Mouse (Mus musculus) spleen, adult 2 months (tissue): ENCODE results near the gene Olfr191. TPM values are rescaled to one million over a fixed set of nuclear protein-coding genes. Genes with fewer than 3 reads are reported as not detected.
"Not testable (repeated sequence)": the region's sequence is repeated elsewhere in the genome, so short reads cannot be mapped to it uniquely, and the experiment has no call there.

Source experiments
- DNase-seq, 2 experiments: peaks; one replicate each; pipeline versions ENCODE4 v3.0.0 to v3.0.0-alpha.2; 2012 to 2021; ENCODE audit warnings: low spot score in 2 of 2, low read depth in 1 of 2
- H3K27ac ChIP-seq: fragments of 200-500 bp; 2 replicates; pipeline ENCODE4 v1.5.1; 2012; ENCODE audit warnings: low read length, inconsistent platforms; ENCODE audit not compliant: insufficient read depth
- H3K27me3 ChIP-seq: fragments of 200-500 bp; 2 replicates; pipeline ENCODE4 v1.6.1; 2012; ENCODE audit warnings: mild to moderate bottlenecking, moderate library complexity, low read length, inconsistent platforms; ENCODE audit not compliant: control insufficient read depth, insufficient read depth
- H3K36me3 ChIP-seq: fragments of 200-500 bp; 2 replicates; pipeline ENCODE4 v1.6.1; 2012; ENCODE audit warnings: mild to moderate bottlenecking, low read length, inconsistent platforms; ENCODE audit not compliant: control insufficient read depth, insufficient read depth
- H3K4me1 ChIP-seq: fragments of 200-500 bp; 2 replicates; pipeline ENCODE4 v1.6.1; 2011; ENCODE audit warnings: inconsistent platforms; ENCODE audit not compliant: control insufficient read depth, insufficient read depth, insufficient read length
- H3K4me3 ChIP-seq: fragments of 200-500 bp; 2 replicates; pipeline ENCODE4 v1.5.1; 2011; ENCODE audit warnings: mild to moderate bottlenecking, inconsistent platforms; ENCODE audit not compliant: insufficient read depth, insufficient read length; ENCODE audit errors: extremely low read depth
- CTCF ChIP-seq: fragments of 200-500 bp; IDR thresholded peaks from 2 replicates; pipeline ENCODE4 v1.5.1; 2011; ENCODE audit warnings: mild to moderate bottlenecking, inconsistent platforms; ENCODE audit not compliant: insufficient read depth, insufficient read length, insufficient replicate concordance; ENCODE audit errors: extremely low read depth
- POLR2A ChIP-seq: fragments of 200-500 bp; IDR thresholded peaks from 2 replicates; pipeline ENCODE4 v1.6.1; 2011; ENCODE audit warnings: low read depth, low read length, inconsistent platforms
- WGBS: fragments of 180-500 bp; shearing (Covaris S2); methylation state at CpG from one replicate; pipeline ENCODE4 v1.1.7; 2018; 5-methylcytosine and 5-hydroxymethylcytosine counted together
- polyA plus RNA-seq: library from polyadenylated mRNA; depleted of rRNA; stranded (reverse); fragments of >200 nt; gene quantifications from 2 replicates; pipeline ENCODE4 v1.2.3, GENCODE M21; 2012; rRNA removed

Olfr191 gene
- not detected in 2 replicates for polyA plus RNA-seq

GRCm38 (mm10) chr16:59089722-59090121, at the start of gene Olfr191:
Gene Olfr191, minus strand, starts transcription at chr16:59089822.
- H3K36me3 ChIP-seq, H3K27ac ChIP-seq, DNase-seq, H3K27me3 ChIP-seq, H3K4me1 ChIP-seq, H3K4me3 ChIP-seq: not testable (repeated sequence)
- WGBS, result 43% methylated on average over 1 of the region's 1 CpGs

- 82% methylated on average over 1 of the region's 1 CpGs for WGBS
- Histone ChIP-seq H3K36me3 (no peaks in the 10 kb centered on the region), H3K27ac (no peak overlapping the region), H3K27me3 (no peaks in the 10 kb centered on the region), H3K4me3 (no peak overlapping the region), H3K4me1 (no peaks in the 10 kb centered on the region)
- no peak for DNase-seq
- TF ChIP-seq POLR2A (no peak), CTCF (no peak)
Measured at GRCm38 (mm10) chr16:59130740-59131139, 41.1 kb upstream of the Olfr191 start.

DNA sequence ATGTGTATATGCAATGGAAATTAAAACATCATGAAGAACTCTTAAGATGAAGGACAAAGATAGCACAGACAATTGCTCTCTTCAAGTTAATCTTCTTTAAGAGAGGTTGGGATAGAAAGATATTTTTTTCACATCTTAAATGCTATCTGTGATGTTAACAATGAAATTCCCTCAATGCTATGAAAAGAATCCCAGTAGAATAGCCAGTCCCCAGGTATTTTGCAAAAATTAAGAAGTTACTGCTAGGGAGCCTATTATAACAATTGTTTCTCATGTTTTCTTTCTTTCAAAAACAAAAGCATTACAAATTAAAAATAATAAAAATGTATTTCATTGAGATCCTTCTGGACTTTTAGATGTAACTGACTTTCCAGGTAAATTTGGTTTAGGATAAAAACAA, 31.3 kb upstream of the Olfr191 start, which contains the start of gene Olfr194:
Gene Olfr194 (minus strand): TSS at position 101 of the 400 bp plus-strand sequence.
- TF ChIP-seq CTCF (no peak), POLR2A (no peak)
- Histone ChIP-seq H3K36me3 (no peaks in the 10 kb centered on the region), H3K4me1 (no peaks in the 10 kb centered on the region), H3K27ac (no peak within 1 kb of the TSS), H3K27me3 (no peaks in the 10 kb centered on the region), H3K4me3 (no peak within 1 kb of the TSS)
- no peak for DNase-seq

DNA sequence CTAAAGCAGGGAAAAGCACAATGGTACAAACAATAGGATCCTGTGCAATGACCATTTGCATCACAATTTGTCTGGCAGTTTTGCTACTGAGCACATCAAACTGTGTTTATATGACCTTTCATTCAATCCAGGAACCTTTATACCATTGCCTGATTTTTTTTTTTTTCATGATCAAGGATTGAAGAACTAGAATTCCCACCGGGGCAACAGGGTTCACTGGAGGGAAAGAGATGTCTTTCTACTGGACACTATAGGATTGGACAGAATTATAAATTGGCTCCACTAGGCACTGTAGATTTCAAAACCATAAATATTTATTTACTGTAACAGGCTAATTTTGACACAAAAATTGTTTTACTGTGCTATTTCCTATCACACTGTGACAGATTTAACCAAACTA, 22.2 kb upstream of the Olfr191 start, which contains the start of gene Olfr193:
Gene Olfr193 (minus strand): TSS at position 101 of the 400 bp plus-strand sequence.
- 90% methylated on average over 1 of the region's 1 CpGs for WGBS
- no peak for TF ChIP-seq CTCF
- TF ChIP-seq POLR2A, result no peak
- Histone ChIP-seq H3K4me1 (no peaks in the 10 kb centered on the region), H3K27ac (no peak within 1 kb of the TSS), H3K4me3 (no peak within 1 kb of the TSS), H3K36me3 (no peaks in the 10 kb centered on the region), H3K27me3 (no peaks in the 10 kb centered on the region)
- no peak for DNase-seq

- not testable (repeated sequence) for DNase-seq, H3K27me3 ChIP-seq, H3K4me1 ChIP-seq, H3K27ac ChIP-seq, H3K36me3 ChIP-seq, H3K4me3 ChIP-seq
- WGBS, result 58% methylated on average over 5 of the region's 5 CpGs
Measured at GRCm38 (mm10) chr16:59108522-59108921, 18.9 kb upstream of the Olfr191 start.

DNA sequence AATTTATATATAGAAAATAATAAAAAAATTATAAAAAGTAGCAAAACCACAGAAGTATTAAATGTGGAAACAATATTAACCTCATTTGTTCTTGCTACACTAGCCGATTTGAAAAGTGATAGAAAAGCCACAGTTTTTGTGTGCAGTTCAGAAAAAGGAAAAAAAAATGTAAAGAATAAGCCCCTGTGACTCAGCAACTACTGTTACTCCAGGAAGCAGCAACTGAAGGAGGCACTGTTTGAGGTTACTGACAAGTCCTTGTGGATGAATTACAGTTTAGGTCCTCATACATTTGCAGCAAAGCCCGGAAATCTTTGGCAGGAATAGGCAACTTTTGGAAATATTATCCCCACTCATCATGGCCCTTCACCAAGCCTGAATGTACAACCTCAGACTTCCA, 15.7 kb upstream of the Olfr191 start:
- DNase-seq, result no peak
- 76% methylated on average over 2 of the region's 2 CpGs for WGBS
- Histone ChIP-seq H3K27me3 (no peaks in the 10 kb centered on the region), H3K36me3 (no peaks in the 10 kb centered on the region), H3K4me1 (no peaks in the 10 kb centered on the region), H3K27ac (no peak overlapping the region), H3K4me3 (no peak overlapping the region)
- TF ChIP-seq CTCF (no peak), POLR2A (no peak)

GRCm38 (mm10) chr16:59081113-59081512, 8.5 kb downstream of the Olfr191 start:
- 84% methylated on average over 2 of the region's 2 CpGs for WGBS
- not testable (repeated sequence) for DNase-seq, H3K27me3 ChIP-seq, H3K4me1 ChIP-seq, H3K27ac ChIP-seq, H3K36me3 ChIP-seq, H3K4me3 ChIP-seq

GRCm38 (mm10) chr16:59077905-59078304, 11.7 kb downstream of the Olfr191 start, which contains the start of gene Olfr190:
Gene Olfr190, minus strand, starts transcription at chr16:59078005.
- no peaks in the 10 kb centered on the region for H3K4me1 ChIP-seq
- no peaks in the 10 kb centered on the region for H3K36me3 ChIP-seq
- H3K27me3 ChIP-seq, result no peaks in the 10 kb centered on the region
- no peak for DNase-seq
- H3K4me3 ChIP-seq, result no peak within 1 kb of the TSS
- no peak within 1 kb of the TSS for H3K27ac ChIP-seq
- WGBS, result 83% methylated on average over 5 of the region's 5 CpGs
- TF ChIP-seq POLR2A (no peak), CTCF (no peak)
